ENCODE assay signal across 10 mouse cellular contexts in the genomic region with DNA sequence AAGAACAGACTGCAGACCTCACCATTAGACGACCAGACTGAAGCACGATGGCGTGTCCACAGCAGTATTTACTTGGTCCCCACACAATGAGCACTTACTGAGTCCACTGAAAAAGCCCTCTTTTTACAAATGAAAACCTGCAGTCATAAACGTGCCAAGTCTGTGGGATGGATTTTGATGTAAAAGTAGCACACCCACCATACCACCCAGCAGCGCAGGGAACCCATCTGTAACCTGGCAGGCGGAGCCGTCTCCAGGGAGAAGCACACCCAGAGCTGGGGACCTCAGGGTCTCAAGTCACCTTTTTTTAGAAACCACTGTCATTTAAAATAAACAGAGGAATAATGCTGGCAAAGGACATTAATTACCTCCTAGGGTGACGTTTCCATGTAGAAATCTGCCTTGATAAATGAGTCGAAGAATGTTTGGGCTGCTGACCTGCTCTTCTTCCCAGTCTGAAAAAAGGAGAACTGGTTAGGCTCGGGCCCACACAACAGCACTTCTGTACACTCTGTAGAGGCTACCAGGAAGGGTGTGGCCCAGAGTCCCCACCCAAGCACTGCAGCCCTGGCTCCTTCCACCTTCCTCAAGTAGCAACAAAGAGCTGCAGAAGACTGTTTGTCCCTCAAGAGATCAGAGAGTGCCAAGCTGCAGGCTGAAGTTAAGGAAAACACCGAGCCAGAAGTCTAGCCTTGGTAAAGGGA.
DNase-seq lines count a peak whose midpoint lies in the region.
"Had no signal": no experiment of that assay in that cellular context is flagged by ENCODE, and none has a peak within 500 bp of the region (broad histone marks: within the 10 kb centered on the region; RNA-seq: fewer than 3 reads in every experiment).

No protein-coding gene starts in this region.

- peak; percentile 55 to 59 for DNase-seq in B cell, adult 2 months
- peak; percentile 65 for DNase-seq in ES-CJ7 (ENCODE audit: low read depth, low spot score)
- peak; percentile 46 for DNase-seq in induced T-regulatory cell, adult 2 months (ENCODE audit: low read depth)
- peak; percentile 65 to 78 for DNase-seq in lung, postnatal 4 days
- DNase-seq in ovary, postnatal 14 days (ENCODE audit: low spot score): no peak
- DNase-seq in embryo, embryonic 10 days (ENCODE audit: low spot score): no peak
- DNase-seq in kidney, postnatal 25 days: no peak
- no peak for DNase-seq in cerebellum, adult 9-11 months
- DNase-seq: kidney, postnatal 14 days; lung, embryonic 14.5 days had no signal

Comparison
In these comparisons a context has a peak if more than half of its experiments do, and no peak if none do; other contexts are left out.
1. DNase-seq: peak in B cell, adult 2 months (2 of 2), ES-CJ7 (single experiment), induced T-regulatory cell, adult 2 months (single experiment) and lung, postnatal 4 days (2 of 2); none in ovary, postnatal 14 days (single experiment), embryo, embryonic 10 days (single experiment), kidney, postnatal 25 days (0 of 2) and cerebellum, adult 9-11 months (single experiment).